Mouse (Mus musculus): ENCODE data around the gene Atxn1.
A peak's percentile ranks its signal among the peaks of the same experiment; 100 is the strongest.

Atxn1 gene

DNA sequence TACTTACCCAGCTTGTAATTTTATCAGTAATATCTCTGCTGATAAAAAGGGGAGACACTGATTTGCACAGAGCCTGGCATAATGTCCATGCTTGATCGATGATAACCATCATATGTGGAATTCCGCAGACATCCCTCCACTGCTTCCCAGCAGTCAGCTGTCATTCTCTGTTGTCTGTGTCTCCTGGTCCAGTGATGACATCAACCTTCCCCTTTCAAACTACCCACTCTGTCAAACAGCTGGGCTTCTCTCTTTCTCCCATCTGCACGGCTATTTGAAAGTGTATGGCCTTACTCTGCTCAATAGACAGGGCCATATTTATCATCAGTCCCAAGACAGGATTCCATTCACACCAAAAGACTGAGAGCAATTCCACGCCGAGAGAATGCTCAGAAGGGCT is 387.4 kb downstream of the Atxn1 start:
- DNase-seq (ENCODE audit: low read depth), result no peak

DNA sequence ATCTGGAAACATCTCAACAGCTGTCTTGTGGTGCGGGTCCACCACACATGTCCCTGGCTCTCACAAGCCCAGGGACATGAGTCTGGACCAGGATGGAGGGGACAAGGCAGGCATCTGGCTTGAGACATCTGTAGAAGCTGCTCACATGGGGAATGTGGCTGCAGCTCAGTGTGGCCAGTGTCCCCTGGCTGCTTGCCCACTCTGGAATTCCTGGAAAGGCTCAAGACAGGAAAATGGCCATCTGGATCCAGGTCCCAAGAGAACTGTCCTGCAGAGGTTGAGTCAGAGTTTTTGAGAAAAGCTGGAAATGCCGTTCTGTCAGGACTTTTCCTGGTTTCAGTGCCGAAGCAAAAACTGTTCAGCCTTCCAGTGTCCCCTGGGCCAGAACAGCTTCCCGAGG is 388.6 kb downstream of the Atxn1 start:
- DNase-seq (ENCODE audit: low read depth), result no peak

DNA sequence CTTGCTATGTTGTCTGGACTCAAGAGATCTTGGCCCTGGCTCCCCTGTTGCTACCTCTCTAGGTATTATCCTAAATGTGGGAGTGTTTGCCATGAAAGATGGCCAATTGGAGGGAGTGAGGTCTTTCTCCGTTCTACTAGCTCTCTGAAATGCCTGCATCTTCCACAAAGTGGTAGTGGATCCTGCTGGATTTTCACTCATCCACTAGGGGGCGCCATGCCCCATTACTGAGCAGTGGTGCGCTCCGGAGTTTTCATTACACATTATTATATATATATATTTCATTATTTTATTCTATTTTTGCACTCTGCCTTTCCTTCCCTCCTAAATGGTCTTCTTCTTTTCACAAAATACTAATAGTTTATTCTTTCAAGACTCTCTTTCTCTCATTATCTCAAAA is 392.0 kb downstream of the Atxn1 start:
- DNase-seq (ENCODE audit: low read depth), result peak; percentile 41

DNA sequence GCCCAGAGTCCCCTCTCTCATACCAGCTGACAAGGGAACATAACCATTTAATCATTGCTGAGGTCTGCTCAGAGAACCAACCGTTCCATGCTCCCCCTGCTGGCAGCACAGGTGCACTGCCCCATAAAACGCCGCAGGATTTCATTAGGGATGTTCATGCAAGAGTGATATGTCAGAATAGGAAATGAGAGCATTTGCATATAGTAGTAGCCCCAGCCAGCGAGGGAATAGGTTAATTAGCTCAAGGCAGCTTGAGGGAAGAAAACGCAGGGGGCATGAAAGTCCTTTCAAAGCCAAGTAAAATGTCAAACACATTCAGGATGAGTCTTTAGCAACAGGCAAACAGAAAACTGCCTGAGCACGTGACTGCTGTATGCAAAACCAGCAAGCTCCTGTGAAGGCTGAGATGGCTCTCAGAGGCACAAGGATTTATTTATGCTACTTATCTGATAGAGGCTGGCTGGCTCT is 393.0 kb downstream of the Atxn1 start:
- peak; percentile 79 for DNase-seq (ENCODE audit: low read depth)

DNA sequence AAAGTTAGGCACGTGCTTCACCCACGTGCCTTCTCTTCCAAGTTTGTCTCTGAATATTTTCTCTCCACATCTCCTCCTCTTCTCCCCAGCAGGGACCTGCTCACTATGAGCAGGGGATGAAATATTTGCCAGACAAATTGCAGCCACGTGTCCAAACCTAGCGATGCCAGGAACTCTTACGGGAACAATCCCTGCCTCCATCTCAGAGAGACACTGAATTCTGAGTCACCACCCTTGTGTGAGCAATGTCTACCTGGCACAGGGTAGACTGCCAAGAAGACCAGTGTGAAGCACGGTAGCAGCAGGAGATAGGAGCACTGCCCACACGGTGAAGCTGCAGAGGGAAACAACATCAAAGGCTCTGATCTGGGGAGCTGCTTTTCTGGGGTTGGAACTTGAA is 394.9 kb downstream of the Atxn1 start:
- DNase-seq (ENCODE audit: low read depth), result no peak

DNA sequence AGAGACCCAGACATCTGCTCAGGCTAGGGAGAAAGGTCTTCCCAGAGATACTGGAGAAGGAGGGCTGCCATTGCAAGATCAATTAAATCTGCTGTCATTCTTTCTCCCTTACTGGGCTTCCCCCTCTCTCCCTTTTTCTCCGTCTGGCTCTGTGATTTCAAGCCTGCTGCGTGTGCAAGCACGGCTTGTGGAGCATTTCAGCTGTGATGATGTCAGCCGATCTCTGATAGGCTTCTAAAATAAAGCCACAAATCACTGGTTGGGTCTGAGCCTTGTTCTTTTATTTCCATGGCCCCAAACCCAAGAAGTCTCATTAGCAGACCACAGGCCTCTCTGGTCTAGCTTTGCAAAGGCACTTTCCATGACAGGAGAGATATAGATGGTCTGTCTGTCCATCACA is 399.9 kb downstream of the Atxn1 start:
- DNase-seq (ENCODE audit: low read depth), result no peak

DNA sequence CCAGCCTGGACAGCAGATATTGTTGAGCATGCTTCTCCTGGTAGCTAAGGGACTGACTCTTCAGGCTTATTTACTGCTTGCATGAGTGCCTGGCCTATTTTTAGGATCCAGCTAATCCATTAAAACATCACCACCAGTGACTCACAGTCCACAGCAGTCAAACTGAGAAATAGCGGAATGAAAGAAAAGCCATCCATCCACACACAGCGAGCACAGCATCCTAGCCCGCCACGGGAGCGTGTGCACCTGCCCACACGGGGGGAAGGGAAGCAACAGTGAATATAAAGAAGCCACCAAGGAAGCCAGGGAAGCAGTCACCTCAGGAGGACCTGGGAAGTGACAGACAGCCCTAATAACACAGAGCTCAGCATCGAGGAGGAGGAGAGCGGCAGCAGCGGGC is 402.8 kb downstream of the Atxn1 start:
- no peak for DNase-seq (ENCODE audit: low read depth)

DNA sequence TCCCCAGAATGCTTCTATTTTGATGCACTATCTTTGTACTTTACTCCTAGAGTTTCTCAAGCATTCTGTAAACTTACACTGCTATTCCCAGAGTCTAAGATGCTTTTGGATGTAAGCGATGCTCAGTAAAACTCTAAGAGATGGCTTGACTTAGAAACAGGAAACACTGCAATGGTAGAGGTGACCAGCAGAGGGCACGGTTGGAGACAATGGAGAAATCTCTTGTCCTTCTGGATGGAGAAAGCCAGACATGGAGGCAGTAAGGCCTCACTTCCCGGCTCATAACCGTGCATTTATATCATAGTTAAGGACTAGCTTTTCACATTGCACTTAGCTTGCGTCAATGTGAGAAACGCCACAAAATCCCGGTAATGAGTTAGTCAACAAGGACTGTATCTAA is 404.3 kb downstream of the Atxn1 start:
- no peak for DNase-seq (ENCODE audit: low read depth)

DNA sequence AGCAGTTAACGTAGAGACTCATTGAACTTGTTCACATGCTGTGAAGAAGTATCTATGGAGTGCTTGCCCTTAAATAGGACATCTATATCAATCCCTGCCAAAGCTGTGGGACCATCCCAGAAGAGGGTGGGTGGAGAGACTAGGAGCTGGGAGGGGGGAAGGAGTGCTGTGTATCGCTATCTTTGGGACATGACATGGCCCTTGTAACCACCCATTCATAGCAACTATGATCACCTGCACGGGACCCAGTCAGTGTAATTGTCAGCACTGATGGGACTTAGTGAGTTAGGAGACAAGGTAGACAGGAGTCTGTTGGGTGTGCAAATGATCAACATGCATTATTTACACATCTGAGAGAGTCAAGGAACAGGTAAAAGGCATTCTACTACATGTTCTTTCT is 405.6 kb downstream of the Atxn1 start:
- no peak for DNase-seq (ENCODE audit: low read depth)

DNA sequence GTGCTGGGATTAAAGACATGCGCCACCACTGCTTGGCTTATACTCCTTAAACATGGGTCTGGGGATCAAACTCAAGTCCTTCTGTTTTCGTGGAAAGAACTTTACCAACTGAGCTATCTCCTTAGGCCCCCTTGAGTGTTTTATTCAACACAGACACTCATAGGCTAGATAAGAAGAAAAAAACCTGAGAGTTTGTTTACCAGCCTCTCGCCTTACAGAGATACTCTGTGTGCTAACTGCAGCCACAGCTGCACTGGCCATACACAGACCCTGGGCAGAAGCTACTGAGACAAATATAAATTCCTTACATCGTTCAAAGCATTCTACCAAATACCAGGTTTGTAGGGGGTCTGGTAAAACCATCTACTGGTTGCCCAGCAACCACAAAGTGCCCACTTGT is 406.4 kb downstream of the Atxn1 start:
- DNase-seq (ENCODE audit: low read depth), result no peak

DNA sequence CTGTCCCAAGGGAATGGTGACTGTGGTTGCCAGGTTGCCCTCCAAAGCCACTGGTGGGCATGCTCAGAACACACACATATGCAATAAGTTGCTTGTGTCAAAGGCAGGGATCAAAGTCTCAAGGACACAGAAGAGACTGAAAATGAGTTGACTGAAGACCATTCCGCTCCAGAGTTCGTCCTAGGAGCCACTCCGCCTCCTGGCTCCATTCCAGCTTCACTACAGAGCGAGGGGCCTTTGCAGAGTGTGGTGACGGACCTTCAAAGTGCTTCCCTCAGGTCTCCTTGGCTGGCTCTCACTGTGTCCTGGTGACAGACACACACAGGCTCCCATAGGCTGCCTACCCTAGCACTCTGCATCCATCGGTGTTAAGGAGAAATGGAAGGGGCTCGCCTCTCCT is 411.1 kb downstream of the Atxn1 start:
- DNase-seq (ENCODE audit: low read depth), result no peak

DNA sequence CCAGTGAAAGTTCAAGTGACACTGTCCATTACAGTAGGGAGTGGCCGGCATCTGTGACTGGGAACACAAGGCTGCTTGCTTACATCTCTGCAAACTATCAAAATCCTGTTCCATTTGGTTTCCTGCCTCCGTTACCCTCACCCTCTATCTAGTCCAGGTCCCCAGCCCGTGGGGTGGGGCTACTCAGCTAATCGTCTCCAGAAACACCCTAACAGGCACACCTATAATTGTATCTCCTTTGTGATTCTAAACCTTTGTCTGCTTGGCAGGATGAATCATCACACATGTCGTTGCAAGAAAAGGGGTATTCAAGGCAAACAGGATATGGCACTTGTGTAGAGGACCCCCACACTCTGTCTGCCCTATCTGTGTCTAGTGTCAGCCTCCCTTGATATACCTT is 417.3 kb downstream of the Atxn1 start:
- DNase-seq (ENCODE audit: low read depth), result no peak

DNA sequence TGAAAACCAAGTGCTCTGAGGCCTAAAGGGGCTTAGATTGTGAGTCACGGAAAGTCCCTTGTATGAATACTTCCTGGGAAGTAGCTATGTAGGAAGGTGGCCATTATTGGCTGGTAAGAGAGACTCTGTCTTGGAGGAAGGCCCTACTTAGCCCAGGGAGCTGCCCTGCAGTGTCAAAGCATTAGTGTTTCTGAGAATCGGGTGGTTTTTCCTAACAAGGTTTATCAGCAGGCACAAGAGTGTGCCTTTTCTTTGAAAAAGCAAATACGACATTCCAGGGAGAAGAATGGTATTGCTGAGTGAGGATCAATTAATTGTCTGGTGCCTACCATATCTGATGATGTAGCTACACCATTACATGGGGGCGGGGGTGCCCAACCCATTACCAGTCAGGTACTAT is 417.9 kb downstream of the Atxn1 start:
- no peak for DNase-seq (ENCODE audit: low read depth)

DNA sequence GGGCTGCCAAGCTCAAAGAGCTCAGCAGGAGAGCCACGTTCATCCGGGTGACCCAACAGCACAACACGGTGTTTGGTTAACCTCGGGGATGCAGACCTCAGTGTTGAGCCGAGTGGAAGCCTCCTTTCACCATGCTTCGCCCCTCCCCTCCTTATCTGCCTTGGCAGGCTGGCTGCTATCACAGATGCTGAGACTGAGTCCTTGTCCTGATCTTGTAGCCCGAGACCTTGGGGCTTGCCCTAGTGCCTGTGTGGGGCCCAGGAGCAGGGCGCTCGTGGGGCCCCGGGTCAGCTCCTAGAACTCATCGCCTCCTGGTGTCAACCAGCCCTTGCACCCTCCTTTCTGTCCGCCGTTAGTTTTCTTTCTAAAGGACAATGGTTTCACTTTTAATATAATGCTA is 418.8 kb downstream of the Atxn1 start:
- peak; percentile 47 for DNase-seq (ENCODE audit: low read depth)

DNA sequence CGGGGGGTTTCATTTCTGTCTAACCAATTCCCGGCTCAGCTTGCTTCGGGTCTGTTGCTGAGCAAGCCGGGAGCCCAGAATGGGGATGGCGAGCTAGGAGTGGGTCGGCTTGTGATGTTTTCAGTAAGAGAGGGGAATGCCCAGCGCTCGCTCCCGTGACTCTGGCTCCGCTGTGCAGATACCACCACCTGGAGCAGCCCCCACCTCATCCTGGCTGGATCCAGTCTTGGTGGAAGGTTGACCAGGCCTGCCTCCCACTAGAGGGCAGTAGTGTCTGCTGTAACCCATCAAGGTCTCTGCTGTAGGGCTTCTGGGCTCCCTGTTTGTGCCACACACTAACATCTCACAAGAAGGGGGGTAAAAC is 425.6 kb downstream of the Atxn1 start:
- no peak for DNase-seq (ENCODE audit: low read depth)

DNA sequence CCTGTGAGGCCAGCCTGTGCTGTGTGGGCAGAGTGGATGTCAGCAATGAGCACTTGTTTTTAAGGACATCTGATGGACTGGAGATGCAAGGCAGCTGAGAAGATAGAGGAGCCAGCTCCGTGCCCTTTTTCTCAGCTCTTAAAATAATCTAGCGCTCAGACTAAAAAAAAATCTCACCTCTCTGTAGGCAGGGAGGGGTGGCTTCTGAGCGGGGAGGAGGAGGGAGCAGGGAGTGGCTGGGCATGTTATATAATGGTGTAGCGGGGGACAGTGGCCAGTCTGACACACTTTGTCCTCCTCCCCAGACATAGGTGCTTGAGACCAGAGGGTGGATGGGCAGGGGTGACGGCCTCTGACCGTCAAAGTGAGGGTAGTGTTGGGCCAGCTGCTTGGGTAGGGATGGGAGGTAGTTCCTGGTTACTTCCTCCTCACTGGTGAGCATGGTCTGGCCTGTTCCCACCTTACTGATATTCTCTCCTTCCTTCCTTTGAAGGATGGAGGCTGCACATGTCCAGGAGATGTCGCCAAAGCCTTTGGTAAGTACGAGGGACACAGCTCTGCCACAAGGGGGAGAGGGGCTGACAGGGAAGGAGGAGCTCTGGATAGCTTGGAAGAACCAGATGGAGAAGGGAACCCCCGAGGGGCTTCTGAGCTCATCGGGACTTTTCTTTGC is 426.1 kb downstream of the Atxn1 start:
- DNase-seq (ENCODE audit: low read depth), result no peak

DNA sequence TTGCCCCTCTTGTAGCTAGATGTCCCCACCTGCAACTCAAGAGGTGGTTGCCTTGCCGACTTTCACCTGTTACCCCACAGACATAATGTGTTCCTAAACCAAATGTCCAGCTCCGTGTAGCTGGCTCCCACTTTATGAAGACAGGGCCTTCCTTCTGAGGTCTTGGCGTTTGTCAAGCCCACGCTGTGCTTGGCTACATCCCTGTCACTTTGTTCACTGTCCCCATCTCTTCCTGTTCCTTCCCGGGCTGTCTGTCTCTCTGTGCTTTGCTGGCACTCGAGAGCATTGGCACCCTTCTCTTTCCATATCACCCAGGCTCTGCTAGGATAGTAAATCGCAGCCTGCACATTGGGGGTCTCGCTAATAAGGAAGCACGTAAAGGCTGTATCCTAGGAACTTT is 426.7 kb downstream of the Atxn1 start:
- no peak for DNase-seq (ENCODE audit: low read depth)

DNA sequence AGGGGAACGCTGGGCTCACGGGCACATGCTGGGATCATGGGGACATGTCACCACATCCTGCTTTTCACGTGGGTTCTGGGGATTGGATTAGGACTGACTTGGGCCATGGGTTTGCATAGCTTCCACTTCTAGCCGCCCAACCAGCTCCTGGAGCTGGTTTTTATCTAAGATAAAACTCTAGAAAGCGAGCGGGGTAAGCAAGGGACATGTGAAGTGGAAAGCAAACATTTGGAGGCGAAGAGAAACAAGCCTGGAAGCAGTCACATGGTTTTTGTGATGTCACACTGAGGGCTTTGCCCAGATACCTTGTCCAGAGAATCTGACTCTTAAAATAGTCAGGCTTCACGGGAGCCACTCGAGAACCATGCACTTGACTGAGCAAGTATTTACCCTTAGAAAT is 427.7 kb downstream of the Atxn1 start:
- DNase-seq (ENCODE audit: low read depth), result no peak

DNA sequence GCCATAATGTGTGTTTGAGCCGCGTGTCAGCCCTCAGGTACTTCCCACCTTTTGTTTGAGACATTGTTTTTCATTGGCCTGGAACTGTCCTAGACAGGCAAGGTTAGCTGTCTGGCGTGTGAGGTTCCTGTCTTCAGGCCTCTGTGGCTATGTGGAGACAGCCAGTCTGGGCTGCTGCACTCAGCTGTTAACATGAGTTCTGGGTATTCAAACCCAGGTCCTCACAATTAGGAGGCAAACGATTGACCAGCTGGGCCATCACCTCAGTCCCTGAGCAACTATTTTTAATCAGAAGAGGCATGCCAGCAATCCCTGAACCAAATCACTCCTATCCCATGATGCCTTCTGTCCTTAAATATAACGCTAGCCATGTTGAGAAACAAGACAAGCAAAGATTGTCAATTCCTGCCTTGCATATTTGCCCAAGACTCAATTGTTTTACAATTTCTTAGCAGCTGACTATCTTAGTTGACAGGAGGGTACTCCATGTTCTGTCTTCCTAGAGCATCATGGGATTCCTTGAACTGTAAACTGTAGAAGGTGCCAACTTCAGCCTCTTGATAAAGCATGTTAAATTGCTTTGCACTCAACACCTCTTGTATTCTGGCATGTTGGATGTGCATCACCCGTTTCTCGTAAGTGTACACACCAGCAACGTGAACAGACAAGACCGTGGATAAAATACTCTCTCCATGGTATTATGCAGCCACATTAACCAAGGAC is 428.9 kb downstream of the Atxn1 start:
- no peak for DNase-seq (ENCODE audit: low read depth)

DNA sequence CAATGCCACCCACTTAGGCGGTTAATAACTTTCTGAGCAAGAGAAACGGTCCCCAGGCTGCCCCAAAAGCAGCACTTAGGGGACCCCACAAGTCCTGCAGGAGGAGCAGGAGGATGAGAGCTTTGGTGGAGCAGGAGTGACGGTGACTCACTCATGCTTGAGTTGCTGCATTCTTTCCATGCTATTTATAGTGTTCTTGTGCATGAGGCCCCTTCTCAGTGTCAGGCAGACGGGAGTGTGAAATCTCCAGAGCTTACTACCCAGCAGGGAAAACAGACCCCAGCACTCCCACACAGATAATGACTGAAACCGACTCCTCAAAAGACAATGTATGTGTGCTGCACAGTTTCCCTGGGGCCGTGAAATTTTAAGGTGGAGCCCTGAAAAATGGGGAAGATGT is 434.1 kb downstream of the Atxn1 start:
- DNase-seq (ENCODE audit: low read depth), result no peak

DNA sequence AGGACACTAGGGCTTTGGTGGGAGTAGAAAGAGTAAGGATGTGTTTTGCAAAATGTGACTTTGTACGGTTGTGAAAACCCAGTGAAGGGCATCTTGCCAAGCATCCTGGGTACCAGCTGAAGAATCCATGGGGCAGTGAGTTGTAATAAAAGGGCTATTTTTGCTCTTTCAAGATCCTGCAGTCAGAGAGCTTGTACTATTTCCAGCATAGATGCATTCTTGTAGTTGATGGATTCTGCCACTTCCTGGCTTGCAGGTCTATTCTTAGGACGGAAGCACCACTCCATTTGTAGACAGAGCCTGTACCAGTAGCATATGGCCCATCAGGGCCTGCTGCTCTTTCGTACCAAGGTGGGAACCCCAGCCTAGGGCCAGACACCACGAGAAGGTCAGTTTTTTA is 436.0 kb downstream of the Atxn1 start:
- no peak for DNase-seq (ENCODE audit: low read depth)

DNA sequence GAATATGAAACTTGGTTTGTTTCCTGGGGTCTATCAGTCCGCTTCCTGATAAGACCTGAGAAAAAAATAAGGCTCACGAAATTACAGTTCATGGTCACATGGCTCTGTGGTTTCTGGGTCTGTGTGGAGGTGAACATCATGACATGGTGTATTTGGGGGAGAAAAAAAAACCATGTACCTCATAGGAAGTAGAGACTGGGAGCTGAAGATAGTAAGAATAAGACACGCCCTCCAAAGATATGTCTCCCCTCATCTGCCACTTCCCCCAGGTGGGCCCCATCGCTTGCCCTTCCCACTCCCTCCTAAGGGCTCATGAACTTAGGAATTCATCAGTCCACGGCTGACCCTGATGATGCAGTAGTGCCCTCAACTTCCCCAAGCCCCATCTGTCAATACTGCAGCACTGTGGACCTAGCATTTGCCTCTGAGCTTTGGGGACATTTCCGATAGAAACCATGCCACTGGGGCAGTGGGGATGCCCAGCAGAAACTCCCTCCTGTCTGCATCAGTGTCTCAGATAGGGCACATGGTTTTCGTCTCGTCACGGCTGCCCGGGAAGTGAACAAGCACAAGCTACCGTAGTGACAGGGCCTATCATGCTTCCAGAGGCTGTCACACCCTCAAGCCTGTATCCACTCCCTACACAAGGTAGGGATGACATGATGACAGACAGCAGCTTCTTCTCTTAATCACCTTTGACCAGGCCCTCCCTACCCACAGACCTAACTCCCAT is 437.4 kb downstream of the Atxn1 start:
- no peak for DNase-seq (ENCODE audit: low read depth)

DNA sequence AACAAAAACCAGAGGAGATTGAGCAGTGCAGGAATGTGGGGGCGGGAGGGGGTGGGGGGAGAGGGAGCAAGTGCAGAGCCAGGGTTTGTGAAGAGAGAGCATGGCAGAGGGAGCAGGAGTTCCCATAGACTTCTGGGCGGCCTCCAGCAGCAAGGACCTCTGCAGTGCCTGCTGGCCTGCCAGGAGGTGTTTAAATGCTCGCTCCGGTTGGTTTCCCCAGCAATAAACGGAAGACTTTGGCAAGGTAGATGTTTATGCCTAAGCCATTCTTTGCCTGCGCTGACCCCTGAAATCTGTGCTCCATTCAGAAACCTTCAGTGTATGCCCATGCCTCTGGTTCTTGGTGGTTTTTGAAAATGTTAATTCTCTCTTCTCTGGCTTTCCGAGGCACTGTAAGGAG is 438.6 kb downstream of the Atxn1 start:
- DNase-seq (ENCODE audit: low read depth), result no peak
